Mouse (Mus musculus) forebrain, embryonic 16.5 days (tissue): ENCODE measurements around the gene Ccr5. TPM values are rescaled to one million over a fixed set of nuclear protein-coding genes. Genes with fewer than 3 reads are reported as not detected.
"Not testable (repeated sequence)": the region's sequence is repeated elsewhere in the genome, so short reads cannot be mapped to it uniquely, and the experiment has no call there.

Experiments used
- ATAC-seq: fragments of 200-750 bp; cut with Nextera tagmentation; 2 replicates; pipeline ENCODE4 v1.8.0; 2017; ENCODE audit warnings: mild to moderate bottlenecking, moderate library complexity
- H3K27ac ChIP-seq: fragments of 300-500 bp; sonication (generic); 2 replicates; pipeline ENCODE4 v1.5.1; 2014; ENCODE audit warnings: low read length, control low read depth
- H3K27me3 ChIP-seq: fragments of 300-500 bp; sonication (generic); replicated peaks from 2 replicates; pipeline ENCODE4 v1.6.1; 2014; ENCODE audit warnings: low read length; ENCODE audit not compliant: control insufficient read depth, insufficient read depth
- H3K36me3 ChIP-seq: fragments of 300-500 bp; sonication (generic); 2 replicates; pipeline ENCODE4 v1.6.1; 2014; ENCODE audit not compliant: control insufficient read depth, insufficient read depth
- H3K4me1 ChIP-seq: fragments of 300-500 bp; sonication (generic); replicated peaks from 2 replicates; pipeline ENCODE4 v1.6.1; 2014; ENCODE audit warnings: low read length; ENCODE audit not compliant: control insufficient read depth, insufficient read depth
- H3K4me2 ChIP-seq: fragments of 300-500 bp; sonication (generic); 2 replicates; pipeline ENCODE4 v1.6.1; 2014; ENCODE audit warnings: mild to moderate bottlenecking, low read length, control low read depth
- H3K4me3 ChIP-seq: fragments of 300-500 bp; sonication (generic); replicated peaks from 2 replicates; pipeline ENCODE4 v1.5.1; 2014; ENCODE audit warnings: mild to moderate bottlenecking, low read length, control low read depth
- H3K9ac ChIP-seq: fragments of 300-500 bp; sonication (generic); replicated peaks from 2 replicates; pipeline ENCODE4 v1.6.1; 2014; ENCODE audit warnings: low read depth, low read length, control low read depth
- H3K9me3 ChIP-seq: fragments of 300-500 bp; sonication (generic); 2 replicates; pipeline ENCODE4 v1.6.1; 2016; ENCODE audit warnings: low read length; ENCODE audit not compliant: control insufficient read depth
- WGBS: fragments of 180-500 bp; shearing (Covaris S2); extraction: QIAGEN DNeasy Blood & Tissue Kit; methylation state at CpG from one replicate; pipeline ENCODE4 v1.1.7; 2014; 5-methylcytosine and 5-hydroxymethylcytosine counted together
- polyA plus RNA-seq: library from polyadenylated mRNA; unstranded; fragments of >200 nt; fragmentation: Nextera tagmentation; extraction: Ambion mirVana; gene quantifications from 2 replicates; pipeline ENCODE4 v1.2.1, GENCODE M21; 2015

Gene Ccr5
- polyA plus RNA-seq, 1 experiment from 2014 or later, result 1.2 TPM

- ATAC-seq, H3K27me3 ChIP-seq: not testable (repeated sequence)
- 87% methylated on average over 2 of the region's 2 CpGs for WGBS
Measured at GRCm38 (mm10) chr9:124132899-124133298, 11.6 kb downstream of the Ccr5 start.

GRCm38 (mm10) chr9:124134919-124135318 lies 13.6 kb downstream of the Ccr5 start:
- ATAC-seq, H3K9me3 ChIP-seq, H3K4me2 ChIP-seq, H3K4me1 ChIP-seq, H3K9ac ChIP-seq, H3K4me3 ChIP-seq, H3K36me3 ChIP-seq, H3K27ac ChIP-seq, H3K27me3 ChIP-seq: not testable (repeated sequence)
- WGBS, result 87% methylated on average over 1 of the region's 1 CpGs

More at GRCm38 (mm10) chr9:124132899-124133298, 11.6 kb downstream of the Ccr5 start:
- not testable (repeated sequence) for H3K36me3 ChIP-seq, H3K9ac ChIP-seq, H3K27ac ChIP-seq, H3K4me1 ChIP-seq, H3K4me2 ChIP-seq, H3K4me3 ChIP-seq, H3K9me3 ChIP-seq

GRCm38 (mm10) chr9:124137619-124138018 lies 16.3 kb downstream of the Ccr5 start:
- 77% methylated on average over 11 of the region's 11 CpGs for WGBS
- ATAC-seq, result no peak
- no peaks in the 10 kb centered on the region for H3K9me3 ChIP-seq

GRCm38 (mm10) chr9:124138055-124138775 lies 16.9 kb downstream of the Ccr5 start:
- Histone ChIP-seq H3K4me3 (no peak overlapping the region), H3K27ac (no peak overlapping the region), H3K36me3 (no peaks in the 10 kb centered on the region), H3K27me3 (no peaks in the 10 kb centered on the region), H3K9me3 (no peaks in the 10 kb centered on the region), H3K4me2 (no peak overlapping the region), H3K9ac (no peak overlapping the region), H3K4me1 (no peaks in the 10 kb centered on the region)
- ATAC-seq, result no peak
- 42% methylated on average over 4 of the region's 4 CpGs for WGBS

More at GRCm38 (mm10) chr9:124137619-124138018, 16.3 kb downstream of the Ccr5 start:
- no peak overlapping the region for H3K27ac ChIP-seq
- H3K4me1 ChIP-seq, result no peaks in the 10 kb centered on the region
- H3K36me3 ChIP-seq, result no peaks in the 10 kb centered on the region
- H3K9ac ChIP-seq, result no peak overlapping the region
- H3K4me2 ChIP-seq, result no peak overlapping the region
- no peaks in the 10 kb centered on the region for H3K27me3 ChIP-seq
- H3K4me3 ChIP-seq, result no peak overlapping the region

- ATAC-seq, result no peak
- no peaks in the 10 kb centered on the region for H3K9me3 ChIP-seq
- WGBS, result 92% methylated on average over 1 of the region's 1 CpGs
Measured at GRCm38 (mm10) chr9:124143678-124144077, 22.3 kb downstream of the Ccr5 start.

GRCm38 (mm10) chr9:124146307-124146706 lies 25.0 kb downstream of the Ccr5 start:
- ATAC-seq, result no peak
- Histone ChIP-seq H3K9me3 (no peaks in the 10 kb centered on the region), H3K36me3 (no peaks in the 10 kb centered on the region), H3K4me2 (no peak overlapping the region), H3K4me1 (no peaks in the 10 kb centered on the region), H3K9ac (no peak overlapping the region), H3K27me3 (no peaks in the 10 kb centered on the region), H3K27ac (no peak overlapping the region), H3K4me3 (no peak overlapping the region)

More at GRCm38 (mm10) chr9:124143678-124144077, 22.3 kb downstream of the Ccr5 start:
- H3K9ac ChIP-seq, result no peak overlapping the region
- H3K4me2 ChIP-seq, result no peak overlapping the region
- H3K27ac ChIP-seq, result no peak overlapping the region
- no peak overlapping the region for H3K4me3 ChIP-seq
- H3K36me3 ChIP-seq, result no peaks in the 10 kb centered on the region
- H3K27me3 ChIP-seq, result no peaks in the 10 kb centered on the region
- no peaks in the 10 kb centered on the region for H3K4me1 ChIP-seq

Other genes with a start within 250 kb of the Ccr5 start
- 0.39 and 0.70 TPM in 2 replicates for gene Ccr1, start 152.9 kb upstream of the Ccr5 start, polyA plus RNA-seq
- not detected in 2 replicates for gene Ccr1l1, start 143.1 kb upstream of the Ccr5 start, polyA plus RNA-seq
- gene Ccr3, start 99.6 kb upstream of the Ccr5 start, polyA plus RNA-seq, result not detected in 2 replicates
- 0.16 TPM in 1 of 2 replicates, not detected in the other for gene Ccr2, start 19.6 kb upstream of the Ccr5 start, polyA plus RNA-seq
- gene 2010315B03Rik, start 191.2 kb downstream of the Ccr5 start, polyA plus RNA-seq, result 10.8 and 11.4 TPM in 2 replicates